Mouse (Mus musculus): ENCODE measurements at regions not wholly inside any gene's neighbourhood (a gene's known extent, or its start where the extent isn't known, plus 50 kb on each side); places are given as distances from the start of the nearest gene placed in this dataset.

- TF ChIP-seq CTCF (IDR thresholded peaks at IDR 0.05; ENCODE audit: low read depth) = no peak
- ATAC-seq (no peak), DNase-seq (ENCODE audit: low spot score) (no peak)
- no peaks in the 10 kb centered on the region for H3K4me1 ChIP-seq (ENCODE audit: insufficient read depth, low read length)
- no peak overlapping the region for H3K4me3 ChIP-seq (ENCODE audit: low read length)
- WGBS = 88% methylated on average over 4 of the region's 4 CpGs
- H3K9me3 ChIP-seq (ENCODE audit: low read length) = no peaks in the 10 kb centered on the region
- H3K27me3 ChIP-seq (ENCODE audit: insufficient read depth, low read length) = no peaks in the 10 kb centered on the region
- H3K36me3 ChIP-seq (ENCODE audit: insufficient read depth, low read length) = no peaks in the 10 kb centered on the region
- H3K27ac ChIP-seq = no peak overlapping the region
- H3K9ac ChIP-seq (replicated peaks; ENCODE audit: low read length) = no peak overlapping the region
- no peak overlapping the region for H3K4me2 ChIP-seq (ENCODE audit: low read depth, low read length)
Measured at GRCm38 (mm10) chr3:82601880-82602279, 54.0 kb upstream of the Npy2r start.

GRCm38 (mm10) chr3:82598656-82599055, 50.8 kb upstream of the Npy2r start:
- H3K4me3 ChIP-seq (ENCODE audit: low read length) = no peak overlapping the region
- ATAC-seq (no peak), DNase-seq (ENCODE audit: low spot score) (no peak)
- no peak overlapping the region for H3K27ac ChIP-seq
- no peaks in the 10 kb centered on the region for H3K36me3 ChIP-seq (ENCODE audit: insufficient read depth, low read length)
- 91% methylated on average over 1 of the region's 1 CpGs for WGBS
- H3K4me2 ChIP-seq (ENCODE audit: low read depth, low read length) = no peak overlapping the region
- H3K9ac ChIP-seq (replicated peaks; ENCODE audit: low read length) = no peak overlapping the region
- no peaks in the 10 kb centered on the region for H3K9me3 ChIP-seq (ENCODE audit: low read length)
- TF ChIP-seq CTCF (IDR thresholded peaks at IDR 0.05; ENCODE audit: low read depth) = no peak
- H3K27me3 ChIP-seq (ENCODE audit: insufficient read depth, low read length) = no peaks in the 10 kb centered on the region
- H3K4me1 ChIP-seq (ENCODE audit: insufficient read depth, low read length) = no peaks in the 10 kb centered on the region

Data from hindbrain, postnatal 0 days (tissue).